Mouse (Mus musculus) layer of hippocampus, adult 8-10 months (tissue): ENCODE measurements around the gene Gm49510. TPM values are rescaled to one million over a fixed set of nuclear protein-coding genes. Genes with fewer than 3 reads are reported as not detected.

Experiments
- DNase-seq, 2 experiments: peaks; one replicate each; pipeline ENCODE4 v3.0.0; 2022; ENCODE audit warnings: low spot score in 2 of 2
- microRNA-seq, 2 experiments: library from miRNA; unstranded; fragments of <30 nt; microRNA quantifications; one replicate each; pipeline ENCODE4 v1.2.0; 2022
- total RNA-seq, 4 experiments: library from RNA; stranded (reverse); gene quantifications; 2 replicates each; pipeline ENCODE4 v1.2.4; 2022

Gene Gm49510
- total RNA-seq, 4 experiments from 2014 or later: 0.34 to 1.2 (median 0.38) TPM; not detected in 1

- DNase-seq: no peak
Measured at GRCm38 (mm10) chr15:78940325-78940724, 40.9 kb downstream of the Gm49510 start.

DNA sequence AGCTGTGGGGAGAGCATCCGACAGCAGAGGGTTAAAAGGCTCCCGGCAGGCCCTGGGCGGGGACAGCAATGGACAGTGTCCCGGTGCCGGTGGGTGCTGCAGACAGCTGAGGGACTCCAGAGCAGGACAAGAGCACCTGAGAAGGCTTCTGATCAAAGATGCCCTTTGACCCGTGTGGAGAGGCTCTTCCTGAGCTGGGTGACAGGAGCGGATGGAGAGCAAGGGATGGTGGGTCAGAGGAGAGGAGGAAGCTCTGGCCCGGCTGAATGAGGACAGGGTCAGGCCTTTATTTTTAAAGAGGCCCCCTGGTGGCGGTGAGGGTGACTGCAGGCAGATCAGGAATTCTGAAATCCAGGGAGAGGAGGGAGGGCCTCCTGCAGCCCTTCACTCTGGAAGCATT is 43.2 kb downstream of the Gm49510 start:
- DNase-seq: peak; percentile 64 to 79

DNA sequence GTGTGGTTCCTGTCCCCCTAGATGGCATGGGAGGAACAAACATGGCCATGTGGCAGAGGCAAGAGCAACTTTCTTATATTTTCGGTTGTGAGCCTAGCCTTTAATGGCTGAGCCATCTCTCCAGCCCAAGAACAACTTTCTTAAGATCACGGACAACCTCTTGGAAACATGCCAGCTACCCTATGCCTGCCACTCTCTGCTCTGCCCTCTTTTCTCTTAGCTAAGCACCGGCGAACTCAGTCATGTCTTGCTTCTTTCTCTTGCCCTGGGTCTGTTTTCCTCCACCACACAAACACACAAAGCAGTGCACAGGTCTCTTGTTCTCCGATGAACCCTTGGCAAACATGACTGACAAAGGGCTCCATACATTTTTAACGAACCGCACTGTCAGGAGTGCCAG is 46.8 kb downstream of the Gm49510 start:
- no peak for DNase-seq

- peak; percentile 67 to 76 for DNase-seq
Measured at GRCm38 (mm10) chr15:78947657-78948056, 48.2 kb downstream of the Gm49510 start, which contains the start of gene Triobp. Gene Triobp, plus strand, starts transcription at chr15:78947724.

- no peak for DNase-seq
Measured at GRCm38 (mm10) chr15:78948152-78948725, 48.8 kb downstream of the Gm49510 start.

DNA sequence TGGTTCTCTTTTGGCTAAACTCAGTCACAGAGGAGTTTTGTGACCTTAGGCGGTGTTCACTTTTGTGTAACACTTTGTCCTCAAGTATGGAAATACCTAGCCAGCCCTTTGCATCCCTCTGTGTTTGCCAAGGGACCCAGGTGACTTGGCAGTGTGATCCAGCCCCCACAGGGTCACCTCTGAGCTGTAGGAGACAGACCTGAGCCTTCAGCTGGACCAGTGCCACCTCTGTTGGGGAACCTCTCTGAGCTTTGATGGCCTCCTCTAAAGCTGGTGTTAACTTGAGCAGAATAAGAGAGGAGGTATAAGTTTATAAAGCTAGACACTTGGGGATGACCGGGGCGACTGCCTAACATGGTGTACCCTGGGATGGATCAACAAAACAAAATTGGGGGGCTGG is 49.4 kb downstream of the Gm49510 start:
- no peak for DNase-seq

DNA sequence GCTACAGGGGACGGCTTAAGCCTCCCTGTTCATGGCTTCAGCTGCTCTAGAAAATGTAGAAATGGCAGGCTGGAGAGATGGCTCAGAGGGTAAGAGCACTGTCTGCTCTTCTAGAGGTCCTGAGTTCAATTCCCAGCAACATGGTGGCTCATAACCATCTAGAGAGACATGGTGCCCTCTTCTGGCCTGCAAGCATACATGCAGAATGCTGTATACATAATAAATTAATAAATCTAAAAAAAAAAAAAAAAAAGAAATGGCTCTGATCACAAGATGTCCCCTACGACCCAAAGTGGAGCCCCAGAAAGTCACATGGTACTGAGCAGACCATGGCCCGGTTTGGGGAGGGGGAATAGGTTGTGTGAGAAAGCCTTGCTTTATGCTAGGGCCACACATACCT is 56.2 kb downstream of the Gm49510 start:
- DNase-seq: no peak

DNA sequence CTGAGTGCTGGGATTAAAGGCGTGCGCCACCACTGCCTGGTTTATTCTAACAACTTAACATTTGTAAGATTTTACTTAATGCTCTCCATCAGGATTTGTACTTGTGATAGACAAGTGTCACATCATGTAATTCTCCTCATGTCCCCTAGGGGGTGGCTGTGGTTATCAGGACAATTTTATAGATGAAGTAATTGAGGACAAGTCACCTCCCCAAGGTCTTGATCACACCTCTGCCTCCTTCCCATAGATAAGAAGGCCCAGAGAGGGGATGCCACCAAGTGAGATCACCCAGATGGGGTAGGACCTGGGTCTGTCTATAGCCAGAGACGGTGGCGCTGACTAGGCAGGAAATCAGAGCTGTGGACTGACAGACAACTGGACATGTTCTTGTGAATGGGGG is 56.9 kb downstream of the Gm49510 start:
- no peak for DNase-seq

- DNase-seq: no peak
Measured at GRCm38 (mm10) chr15:78957021-78957420, 57.6 kb downstream of the Gm49510 start.

GRCm38 (mm10) chr15:78959537-78959936 is 60.1 kb downstream of the Gm49510 start:
- DNase-seq: no peak

- no peak for DNase-seq
Measured at GRCm38 (mm10) chr15:78960088-78960487, 60.6 kb downstream of the Gm49510 start.

GRCm38 (mm10) chr15:78962885-78963284 is 63.4 kb downstream of the Gm49510 start:
- peak in 1 of 2 experiments; percentile 25 for DNase-seq

Small RNA genes lying within 50 kb of the gene (microRNA-seq; reads per million reads assigned to microRNA genes)
- 0.51 to 1.3 reads per million in 2 experiments for gene Mir6955

Other genes with a start within 250 kb of the Gm49510 start
- 100 to 1,000 TPM; 176 to 224 (median 201) TPM for gene Elfn2, start 180.9 kb upstream of the Gm49510 start, total RNA-seq
- 10 to 100 TPM in 1 of 4 experiments, 1 to 10 TPM in 3; 6.5 to 11.2 (median 8.1) TPM for gene Mfng, start 126.2 kb upstream of the Gm49510 start, total RNA-seq
- 1 to 10 TPM; 6.6 to 8.2 (median 6.9) TPM for gene Card10, start 96.6 kb upstream of the Gm49510 start, total RNA-seq
- 10 to 100 TPM; 14.5 to 18.7 (median 16.2) TPM for gene Cdc42ep1, start 57.0 kb upstream of the Gm49510 start, total RNA-seq
- not detected for gene Lgals2, start 44.1 kb upstream of the Gm49510 start, total RNA-seq
- gene Gga1, start 22.5 kb upstream of the Gm49510 start, total RNA-seq: 10 to 100 TPM; 59.2 to 63.9 (median 62.6) TPM
- gene Sh3bp1, start 101 bp downstream of the Gm49510 start, total RNA-seq: 10 to 100 TPM; 28.9 to 33.0 (median 31.8) TPM
- gene Pdxp, start 14.3 kb downstream of the Gm49510 start, total RNA-seq: 100 to 1,000 TPM; 140 to 156 (median 148) TPM
- 10 to 100 TPM; 16.9 to 40.3 (median 28.2) TPM for gene Lgals1, start 27.1 kb downstream of the Gm49510 start, total RNA-seq
- 10 to 100 TPM; 34.4 to 41.8 (median 37.7) TPM for gene Nol12, start 35.3 kb downstream of the Gm49510 start, total RNA-seq
- gene Triobp, start 48.1 kb downstream of the Gm49510 start, total RNA-seq: 10 to 100 TPM in 2 of 4 experiments, 1 to 10 TPM in 2; 7.0 to 14.1 (median 11.5) TPM
- 10 to 100 TPM; 73.6 to 88.0 (median 81.8) TPM for gene H1f0, start 128.8 kb downstream of the Gm49510 start, total RNA-seq
- gene Galr3, start 142.2 kb downstream of the Gm49510 start, total RNA-seq: 1 to 10 TPM in 1 of 4 experiments, under 1 TPM in 1, not detected in 2; 0.81 to 1.0 TPM
- gene Ankrd54, start 163.2 kb downstream of the Gm49510 start, total RNA-seq: 10 to 100 TPM; 17.3 to 23.9 (median 18.2) TPM
- gene Eif3l, start 175.5 kb downstream of the Gm49510 start, total RNA-seq: 10 to 100 TPM; 76.9 to 82.0 (median 77.9) TPM
- 10 to 100 TPM; 36.0 to 40.9 (median 38.3) TPM for gene Micall1, start 209.2 kb downstream of the Gm49510 start, total RNA-seq
- 100 to 1,000 TPM in 1 of 4 experiments, 10 to 100 TPM in 3; 78.1 to 105 (median 92.0) TPM for gene Polr2f, start 241.3 kb downstream of the Gm49510 start, total RNA-seq
- 10 to 100 TPM in 3 of 4 experiments, 1 to 10 TPM in 1; 9.4 to 12.9 (median 11.1) TPM for gene 1700088E04Rik, start 241.6 kb downstream of the Gm49510 start, total RNA-seq